In the genomic region with DNA sequence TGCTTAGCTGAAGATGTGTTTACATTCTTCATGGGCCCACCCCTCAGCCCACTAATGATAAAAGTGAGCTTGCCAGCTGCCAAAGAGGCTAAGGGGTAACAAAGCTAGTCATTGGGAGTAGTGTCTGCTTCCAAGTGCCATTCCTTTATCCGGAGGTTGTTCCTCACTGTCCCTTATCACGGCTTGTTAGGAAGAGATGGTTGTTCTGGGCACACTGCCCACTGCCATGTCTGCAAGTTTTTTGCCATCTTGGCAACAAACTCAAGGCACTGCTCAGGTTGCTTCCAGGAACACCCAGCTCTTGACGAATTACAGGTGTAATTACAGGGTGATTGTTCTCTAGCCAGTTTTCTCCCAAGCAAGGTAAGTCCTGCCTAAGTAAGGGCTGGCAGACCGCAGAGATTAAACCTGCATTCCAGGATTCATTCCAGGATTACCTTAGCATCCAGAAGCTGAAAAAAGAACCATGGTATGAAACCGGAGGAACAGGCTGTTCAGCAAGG, we compare ENCODE assay signal across 16 mouse cellular contexts. TPM values are rescaled to one million over a fixed set of nuclear protein-coding genes. Genes with fewer than 3 reads are reported as not detected.
DNase-seq lines count a peak whose midpoint lies in the region; ATAC-seq lines count a peak whose summit lies in the region.
"Had no signal": no experiment of that assay in that cellular context is flagged by ENCODE, and none has a peak within 500 bp of the region (broad histone marks: within the 10 kb centered on the region; RNA-seq: fewer than 3 reads in every experiment).

No protein-coding gene starts in this region.

- no peaks in the 10 kb centered on the region for H3K9me3 ChIP-seq in kidney, embryonic 15.5 days (replicated peaks)
- H3K9me3 ChIP-seq: liver, embryonic 12.5 days had no signal

- no peak for ATAC-seq in kidney, embryonic 15.5 days (replicated peaks; ENCODE audit: low FRiP score)
- ATAC-seq in cerebellum, adult (ENCODE audit: insufficient number of reproducible peaks, low FRiP score, low TSS enrichment), result no peak
- ATAC-seq: intestine, embryonic 16.5 days; liver, embryonic 12.5 days; midbrain, embryonic 16.5 days had no signal

- H3K27me3 ChIP-seq in kidney, embryonic 15.5 days, result no peaks in the 10 kb centered on the region
- H3K27me3 ChIP-seq: liver, embryonic 12.5 days had no signal

- peaks cover 45% of the 10 kb centered on the region for H3K36me3 ChIP-seq in kidney, embryonic 15.5 days

- DNase-seq in adrenal gland, postnatal 14 days, result peak; percentile 9
- no peak for DNase-seq in adrenal gland, postnatal 36 days
- DNase-seq in kidney, adult 9 months, result peak; percentile 24
- DNase-seq in MN1 (ENCODE audit: low spot score) (peak; percentile 22), liver (no peak)
- DNase-seq in large intestine, adult 2 months (ENCODE audit: low read depth, low spot score), result peak; percentile 56
- DNase-seq: cerebellum, postnatal 25 days; lung, postnatal 4 days; spleen, adult 18-20 months; thymus, postnatal 14 days had no signal

- WGBS in kidney, embryonic 15.5 days, result 82% methylated on average over 5 of the region's 5 CpGs
- 31% methylated on average over 5 of the region's 5 CpGs for WGBS in large intestine, adult 2 months

- no peak overlapping the region for H3K4me2 ChIP-seq in kidney, embryonic 15.5 days
- H3K4me2 ChIP-seq: liver, embryonic 12.5 days had no signal

- no peak overlapping the region for H3K4me3 ChIP-seq in kidney, embryonic 15.5 days (replicated peaks)
- H3K4me3 ChIP-seq: left cerebral cortex, adult 2 months; liver, embryonic 12.5 days had no signal

- H3K4me1 ChIP-seq in kidney, embryonic 15.5 days, result no peaks in the 10 kb centered on the region

- H3K9ac ChIP-seq in kidney, embryonic 15.5 days, result no peak overlapping the region
- H3K9ac ChIP-seq: liver, embryonic 12.5 days had no signal

- H3K27ac ChIP-seq in kidney, embryonic 15.5 days, result no peak overlapping the region
- H3K27ac ChIP-seq: left cerebral cortex, adult 2 months; liver, embryonic 12.5 days had no signal

RNA-seq across cellular contexts. Expression of gene Pla2g4c, which starts 10.3 kb away (rescaled TPM):
- total RNA-seq in adrenal gland, postnatal 14 days (2021), result 0.38 and 0.78 TPM in 2 replicates
- total RNA-seq in adrenal gland, postnatal 36 days (2021), result under 1 TPM; 0.16 to 0.46 TPM
- polyA plus RNA-seq in kidney, embryonic 15.5 days (2015; fragmentation: Nextera tagmentation; extraction: Ambion mirVana), result 0.98 and 1.1 TPM in 2 replicates
- 2.9 and 3.0 TPM in 2 replicates for polyA plus RNA-seq in large intestine, adult 2 months (2012; rRNA removed)

RNA-seq across cellular contexts. Expression of gene Zswim9, which starts 35.6 kb away (rescaled TPM):
- total RNA-seq in adrenal gland, postnatal 14 days (2021), result 7.4 and 10.0 TPM in 2 replicates
- total RNA-seq in adrenal gland, postnatal 36 days (2021), result 1 to 10 TPM; 7.1 to 8.4 TPM
- 8.8 and 13.0 TPM in 2 replicates for polyA plus RNA-seq in kidney, embryonic 15.5 days (2015; fragmentation: Nextera tagmentation; extraction: Ambion mirVana)
- polyA plus RNA-seq in large intestine, adult 2 months (2012; rRNA removed), result 1.6 and 2.2 TPM in 2 replicates

RNA-seq across cellular contexts. Expression of gene Lig1, which starts 37.1 kb away (rescaled TPM):
- 27.4 and 30.2 TPM in 2 replicates for total RNA-seq in adrenal gland, postnatal 14 days (2021)
- total RNA-seq in adrenal gland, postnatal 36 days (2021), result 10 to 100 TPM; 12.3 to 12.8 TPM
- 109 and 110 TPM in 2 replicates for polyA plus RNA-seq in kidney, embryonic 15.5 days (2015; fragmentation: Nextera tagmentation; extraction: Ambion mirVana)
- 18.4 and 20.1 TPM in 2 replicates for polyA plus RNA-seq in large intestine, adult 2 months (2012; rRNA removed)

Comparison
In these comparisons a context has a peak if more than half of its experiments do, and no peak if none do; other contexts are left out.
1. DNase-seq: peak in adrenal gland, postnatal 14 days (single experiment), kidney, adult 9 months (single experiment), MN1 (single experiment) and large intestine, adult 2 months (single experiment); none in adrenal gland, postnatal 36 days (0 of 2) and liver (single experiment).